In the genomic region with DNA sequence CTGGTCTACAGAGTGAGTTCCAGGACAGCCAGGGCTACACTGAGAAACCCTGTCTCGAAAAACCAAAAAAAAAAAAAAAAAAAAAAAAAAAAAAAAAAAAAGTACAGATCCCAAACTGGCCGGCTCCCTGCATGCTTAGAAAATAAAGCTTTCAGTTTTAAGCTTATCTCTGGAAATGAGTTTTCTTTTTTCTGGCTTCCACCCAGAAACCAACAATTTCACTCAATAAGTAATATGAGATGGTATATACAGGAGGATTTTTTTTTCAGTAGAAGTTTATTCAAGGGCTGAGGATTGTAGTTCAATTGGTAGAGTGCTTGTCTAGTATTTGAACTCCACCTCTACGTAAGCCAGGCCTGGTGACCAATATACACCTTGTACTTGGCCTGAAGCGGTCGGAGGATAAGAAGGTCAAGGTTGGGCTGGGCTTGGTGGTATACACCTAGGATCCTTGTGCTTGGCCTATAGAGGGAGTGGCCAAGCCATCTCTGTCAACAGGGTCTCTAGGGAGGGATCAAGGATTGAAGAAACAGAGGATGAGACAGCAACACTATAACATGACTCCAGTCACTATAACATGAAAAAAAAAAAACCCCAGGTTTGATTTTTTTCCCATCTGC, we compare ENCODE assay signal across 22 mouse cellular contexts. TPM values are rescaled to one million over a fixed set of nuclear protein-coding genes. Genes with fewer than 3 reads are reported as not detected.
DNase-seq lines count a peak whose midpoint lies in the region; ATAC-seq and TF ChIP-seq lines count a peak whose summit lies in the region.
"Had no signal": no experiment of that assay in that cellular context is flagged by ENCODE, and none has a peak within 500 bp of the region (broad histone marks: within the 10 kb centered on the region; RNA-seq: fewer than 3 reads in every experiment).

No protein-coding gene starts in this region.

- peaks cover 3% of the 10 kb centered on the region; the same call in 1 of the 2 replicates for H3K9me3 ChIP-seq in heart, embryonic 15.5 days (replicated peaks)
- H3K9me3 ChIP-seq in CH12.LX (replicated peaks; ENCODE audit: low read length): peaks cover 9% of the 10 kb centered on the region

- ATAC-seq in heart, embryonic 15.5 days (replicated peaks; ENCODE audit: insufficient number of reproducible peaks, insufficient read depth, low FRiP score, low read depth): no peak
- ATAC-seq: CD4-positive, CD25-positive, alpha-beta regulatory T cell, adult 4 months; forebrain, embryonic 13.5 days; forebrain, postnatal 0 days; hindbrain, embryonic 16.5 days had no signal

- H3K9ac ChIP-seq in heart, embryonic 15.5 days: no peak overlapping the region
- H3K9ac ChIP-seq in CH12.LX (ENCODE audit: insufficient read depth, low read depth): peak overlapping the region; percentile 97; the same call in 1 of the 2 replicates
- H3K9ac ChIP-seq: embryonic facial prominence, embryonic 13.5 days; forebrain, embryonic 13.5 days; forebrain, postnatal 0 days; hindbrain, embryonic 12.5 days had no signal

- no peak for DNase-seq in heart, postnatal 4 days
- DNase-seq in 416B (ENCODE audit: low read depth) (peak; percentile 61), CH12.LX (ENCODE audit: extremely low read depth) (no peak), ZHBTc4 (ENCODE audit: low read depth, low spot score) (peak; percentile 36)
- no peak for DNase-seq in right cerebral cortex, postnatal 14 days
- no peak for DNase-seq in frontal cortex, postnatal 36 days (ENCODE audit: low spot score in 2 of 2)
- DNase-seq: adrenal gland, postnatal 14 days; B cell, adult 2 months; cerebellum, adult 11-12 months; cerebellum, adult 9-10 months; cerebellum, postnatal 25 days; forebrain, postnatal 0 days; gastrocnemius, adult 2 months; gastrocnemius, postnatal 25 days; heart, postnatal 36 days; kidney, adult 2 months had no signal

- dilution Hi-C loops in CH12.LX (cut with MboI; ENCODE audit: extremely low pct_ligation_motif_present, extremely low pct_unique_long_range_greater_than_20kb, low sequenced_read_pairs): no loop called here

- no peak overlapping the region for H3K4me2 ChIP-seq in heart, embryonic 15.5 days
- no peak overlapping the region; the same call in 1 of the 2 replicates for H3K4me2 ChIP-seq in CH12.LX (ENCODE audit: insufficient read depth, low read depth, poor library complexity, severe bottlenecking)
- H3K4me2 ChIP-seq: embryonic facial prominence, embryonic 13.5 days; forebrain, embryonic 13.5 days; hindbrain, embryonic 12.5 days had no signal

- 78% methylated on average over 5 of the region's 5 CpGs for WGBS in heart, embryonic 15.5 days

- no peaks in the 10 kb centered on the region for H3K27me3 ChIP-seq in heart, embryonic 15.5 days
- no peaks in the 10 kb centered on the region for H3K27me3 ChIP-seq in CH12.LX (replicated peaks)
- H3K27me3 ChIP-seq: embryonic facial prominence, embryonic 13.5 days; forebrain, embryonic 13.5 days; hindbrain, embryonic 12.5 days had no signal

- no peak for TF ChIP-seq CTCF in CH12.LX (conservative IDR thresholded peaks at IDR 0.05 in 1 of 2, IDR thresholded peaks at IDR 0.05 in 1 of 2; ENCODE audit: low read depth in 2 of 2, low read length in 2 of 2)

- peak overlapping the region; percentile 99 for H3K27ac ChIP-seq in heart, embryonic 15.5 days
- H3K27ac ChIP-seq in CH12.LX (ENCODE audit: insufficient read depth, low read depth): peak overlapping the region; percentile 98
- H3K27ac ChIP-seq: embryonic facial prominence, embryonic 13.5 days; forebrain, embryonic 13.5 days; hindbrain, embryonic 12.5 days had no signal

- no peak for TF ChIP-seq EP300 in CH12.LX (IDR thresholded peaks at IDR 0.05; ENCODE audit: low read length)

- H3K4me3 ChIP-seq in heart, embryonic 15.5 days: no peak overlapping the region
- no peak overlapping the region for H3K4me3 ChIP-seq in CH12.LX (replicated peaks in 1 of 3; ENCODE audit: low read depth in 2 of 3, low read length in 2 of 3, poor library complexity in 1 of 3)
- H3K4me3 ChIP-seq: embryonic facial prominence, embryonic 13.5 days; forebrain, embryonic 13.5 days; gastrocnemius, adult 2 months; hindbrain, embryonic 12.5 days had no signal

- peaks cover 35% of the 10 kb centered on the region for H3K4me1 ChIP-seq in heart, embryonic 15.5 days (replicated peaks)
- peaks cover 3 to 22% of the 10 kb centered on the region in 2 experiments for H3K4me1 ChIP-seq in CH12.LX (ENCODE audit: control insufficient read depth in 1 of 2, insufficient read depth in 2 of 2)

- H3K79me2 ChIP-seq in CH12.LX (replicated peaks; ENCODE audit: control insufficient read depth, extremely low read depth, insufficient read depth, poor library complexity, severe bottlenecking): peaks cover 27% of the 10 kb centered on the region

- no peak for TF ChIP-seq RAD21 in CH12.LX (IDR thresholded peaks at IDR 0.05; ENCODE audit: low read depth, low read length)

- in situ Hi-C loops in CH12.LX (cut with MboI; ENCODE audit: low pct_ligation_motif_present, low pct_unique_long_range_greater_than_20kb, low sequenced_read_pairs): loop anchor here (5.0 kb wide), 1 partner anchor 71 kb away; no protein-coding TSS in a partner anchor

- no peaks in the 10 kb centered on the region for H3K36me3 ChIP-seq in heart, embryonic 15.5 days
- peaks cover 5% of the 10 kb centered on the region in 2 experiments for H3K36me3 ChIP-seq in CH12.LX (replicated peaks in 1 of 2; ENCODE audit: control insufficient read depth in 1 of 2, insufficient read depth in 1 of 2, low read length in 1 of 2)
- H3K36me3 ChIP-seq: embryonic facial prominence, embryonic 13.5 days; hindbrain, embryonic 12.5 days had no signal

- no peak for TF ChIP-seq POLR2A in CH12.LX (IDR thresholded peaks at IDR 0.05; ENCODE audit: low read depth, low read length)

TF ChIP-seq in CH12.LX, 34 proteins besides CTCF, POLR2A, EP300 and RAD21:
- TF ChIP-seq MAFK (IDR thresholded peaks at IDR 0.05; ENCODE audit: insufficient replicate concordance, low read length) (no peak), CHD2 (IDR thresholded peaks at IDR 0.05; ENCODE audit: low read length) (no peak), HCFC1 (IDR thresholded peaks at IDR 0.05; ENCODE audit: low read depth, low read length) (no peak), ZNF384 (IDR thresholded peaks at IDR 0.05; ENCODE audit: low read depth, low read length) (peak; percentile 90)

RNA-seq across cellular contexts. Expression of gene Serinc3, which starts 1.6 kb away (rescaled TPM):
- 54.8 and 57.1 TPM in 2 replicates for polyA plus RNA-seq in heart, embryonic 15.5 days (2015; fragmentation: Nextera tagmentation; extraction: Ambion mirVana)
- 100 to 1,000 TPM; 239 to 253 TPM for total RNA-seq in heart, postnatal 4 days (2021)
- total RNA-seq in CH12.LX (2012; rRNA removed) (345 and 358 TPM in 2 replicates), CH12.LX (2014; rRNA removed) (411 and 467 TPM in 2 replicates)
- 493 and 611 TPM in 2 replicates for polyA plus RNA-seq in CH12.LX (2012; ENCODE audit: insufficient read length, low read depth)

RNA-seq across cellular contexts. Expression of gene Pkig, which starts 11.6 kb away (rescaled TPM):
- polyA plus RNA-seq in heart, embryonic 15.5 days (2015; fragmentation: Nextera tagmentation; extraction: Ambion mirVana): 289 and 356 TPM in 2 replicates
- total RNA-seq in heart, postnatal 4 days (2021): 100 to 1,000 TPM; 204 to 207 TPM
- total RNA-seq in CH12.LX (2012; rRNA removed): 225 and 253 TPM in 2 replicates
- 227 and 228 TPM in 2 replicates for total RNA-seq in CH12.LX (2014; rRNA removed)
- polyA plus RNA-seq in CH12.LX (2012; ENCODE audit: insufficient read length, low read depth): 364 and 473 TPM in 2 replicates

RNA-seq across cellular contexts. Expression of gene Ttpal, which starts 44.5 kb away (rescaled TPM):
- polyA plus RNA-seq in heart, embryonic 15.5 days (2015; fragmentation: Nextera tagmentation; extraction: Ambion mirVana): 15.2 and 21.2 TPM in 2 replicates
- 10 to 100 TPM; 13.1 to 14.0 TPM for total RNA-seq in heart, postnatal 4 days (2021)
- total RNA-seq in CH12.LX (2012; rRNA removed) (25.7 and 26.2 TPM in 2 replicates), CH12.LX (2014; rRNA removed) (32.5 and 38.9 TPM in 2 replicates)
- polyA plus RNA-seq in CH12.LX (2012; ENCODE audit: insufficient read length, low read depth): 17.3 and 21.9 TPM in 2 replicates

Comparison
In these comparisons a context has a peak if more than half of its experiments do, and no peak if none do; other contexts are left out.
1. DNase-seq: peak in 416B (single experiment) and ZHBTc4 (single experiment); none in heart, postnatal 4 days (single experiment), CH12.LX (single experiment), right cerebral cortex, postnatal 14 days (single experiment) and frontal cortex, postnatal 36 days (0 of 2).